Mouse (Mus musculus): ENCODE results near the gene Mxra7. TPM values are rescaled to one million over a fixed set of nuclear protein-coding genes. Genes with fewer than 3 reads are reported as not detected.

Gene Mxra7
- polyA plus RNA-seq, 1 experiment, result 6.6 TPM

DNA sequence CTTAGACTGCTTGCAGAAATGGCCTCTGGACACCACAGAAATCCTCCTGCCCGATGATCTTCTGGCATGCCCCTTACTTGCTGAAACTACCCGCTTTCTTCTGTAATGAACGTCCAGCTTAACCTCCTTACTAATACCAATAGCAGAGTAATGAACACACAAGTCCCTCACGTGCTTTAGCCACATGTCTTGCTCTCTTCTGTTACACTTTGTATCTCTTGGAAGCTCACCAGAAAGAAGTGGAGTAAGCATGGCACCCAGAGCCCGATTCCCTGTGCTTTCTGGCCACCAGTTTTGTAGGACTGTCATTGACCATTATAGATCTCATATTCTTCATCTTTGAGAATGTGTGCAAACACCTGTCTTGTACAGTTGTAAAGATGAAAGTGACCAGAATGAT, 58.0 kb downstream of the Mxra7 start:
- WGBS, result 76% methylated on average over 5 of the region's 5 CpGs
- Histone ChIP-seq H3K4me1 (ENCODE audit: control insufficient read depth, insufficient read depth, low read length) (no peaks in the 10 kb centered on the region), H3K4me3 (replicated peaks; ENCODE audit: control insufficient read depth, low read depth, low read length) (no peak overlapping the region), H3K27ac (ENCODE audit: control insufficient read depth, insufficient read depth, low read depth, low read length, poor library complexity) (no peak overlapping the region)
- TF ChIP-seq CTCF (IDR thresholded peaks at IDR 0.05; ENCODE audit: control insufficient read depth, insufficient read depth, low read length) (no peak), POLR2A (IDR thresholded peaks at IDR 0.05; ENCODE audit: borderline replicate concordance, control insufficient read depth, low read depth, low read length) (no peak)

GRCm38 (mm10) chr11:116764946-116765345, 62.9 kb downstream of the Mxra7 start:
- no peak overlapping the region for H3K27ac ChIP-seq (ENCODE audit: control insufficient read depth, insufficient read depth, low read depth, low read length, poor library complexity)
- H3K4me1 ChIP-seq (ENCODE audit: control insufficient read depth, insufficient read depth, low read length), result no peaks in the 10 kb centered on the region
- WGBS, result 67% methylated on average over 2 of the region's 2 CpGs
- TF ChIP-seq CTCF (IDR thresholded peaks at IDR 0.05; ENCODE audit: control insufficient read depth, insufficient read depth, low read length) (no peak), POLR2A (IDR thresholded peaks at IDR 0.05; ENCODE audit: borderline replicate concordance, control insufficient read depth, low read depth, low read length) (no peak)
- H3K4me3 ChIP-seq (replicated peaks; ENCODE audit: control insufficient read depth, low read depth, low read length), result no peak overlapping the region

DNA sequence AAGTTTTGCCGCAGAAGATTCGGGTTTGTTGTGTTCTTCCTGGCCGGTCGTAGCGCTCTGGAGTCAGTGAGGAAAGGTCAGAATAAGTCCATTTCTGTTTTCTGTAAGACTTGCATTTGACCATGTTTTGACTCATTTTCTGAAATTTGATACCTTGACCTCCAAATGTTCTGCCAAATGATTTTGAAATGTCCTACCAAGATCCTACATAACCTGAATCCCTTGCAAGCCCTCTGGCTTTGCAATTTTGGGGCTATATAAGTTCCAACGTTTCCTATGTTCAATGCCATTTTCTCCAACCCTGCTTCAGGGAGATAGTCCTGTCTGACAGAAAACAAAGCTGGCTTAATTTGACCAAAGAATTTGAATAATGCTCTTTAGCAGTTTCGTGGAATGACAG, 63.5 kb downstream of the Mxra7 start:
- TF ChIP-seq CTCF (IDR thresholded peaks at IDR 0.05; ENCODE audit: control insufficient read depth, insufficient read depth, low read length), result no peak
- no peak for TF ChIP-seq POLR2A (IDR thresholded peaks at IDR 0.05; ENCODE audit: borderline replicate concordance, control insufficient read depth, low read depth, low read length)
- Histone ChIP-seq H3K27ac (ENCODE audit: control insufficient read depth, insufficient read depth, low read depth, low read length, poor library complexity) (no peak overlapping the region), H3K4me3 (replicated peaks; ENCODE audit: control insufficient read depth, low read depth, low read length) (no peak overlapping the region), H3K4me1 (ENCODE audit: control insufficient read depth, insufficient read depth, low read length) (no peaks in the 10 kb centered on the region)
- 87% methylated on average over 7 of the region's 7 CpGs for WGBS

DNA sequence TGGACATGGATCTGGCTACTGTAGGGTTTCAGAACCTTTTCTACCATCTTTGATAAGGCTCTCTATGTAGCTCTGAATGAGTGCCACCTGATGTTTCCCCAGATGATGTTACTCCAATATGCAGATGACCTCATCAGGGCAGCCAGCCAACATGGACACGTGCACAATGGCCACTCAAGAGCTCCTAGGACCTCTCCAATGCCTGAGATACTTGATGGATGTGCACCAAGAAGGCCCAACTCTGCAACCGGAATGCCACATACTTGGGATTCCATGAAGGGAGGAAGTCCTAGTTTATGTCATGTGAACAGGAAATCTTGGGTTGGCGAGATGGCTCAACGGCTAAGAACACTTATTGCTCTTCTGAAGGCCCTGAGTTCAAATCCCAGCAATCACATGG, 72.7 kb downstream of the Mxra7 start:
- no peak overlapping the region for H3K4me3 ChIP-seq (replicated peaks; ENCODE audit: control insufficient read depth, low read depth, low read length)
- no peaks in the 10 kb centered on the region for H3K4me1 ChIP-seq (ENCODE audit: control insufficient read depth, insufficient read depth, low read length)
- TF ChIP-seq CTCF (IDR thresholded peaks at IDR 0.05; ENCODE audit: control insufficient read depth, insufficient read depth, low read length) (no peak), POLR2A (IDR thresholded peaks at IDR 0.05; ENCODE audit: borderline replicate concordance, control insufficient read depth, low read depth, low read length) (no peak)
- 76% methylated on average over 4 of the region's 4 CpGs for WGBS
- H3K27ac ChIP-seq (ENCODE audit: control insufficient read depth, insufficient read depth, low read depth, low read length, poor library complexity), result no peak overlapping the region

- TF ChIP-seq POLR2A (IDR thresholded peaks at IDR 0.05; ENCODE audit: borderline replicate concordance, control insufficient read depth, low read depth, low read length), result no peak
- no peak for TF ChIP-seq CTCF (IDR thresholded peaks at IDR 0.05; ENCODE audit: control insufficient read depth, insufficient read depth, low read length)
- H3K27ac ChIP-seq (ENCODE audit: control insufficient read depth, insufficient read depth, low read depth, low read length, poor library complexity), result no peak overlapping the region
- 43% methylated on average over 5 of the region's 5 CpGs for WGBS
- H3K4me1 ChIP-seq (ENCODE audit: control insufficient read depth, insufficient read depth, low read length), result no peaks in the 10 kb centered on the region
- H3K4me3 ChIP-seq (replicated peaks; ENCODE audit: control insufficient read depth, low read depth, low read length), result no peak overlapping the region
Measured at GRCm38 (mm10) chr11:116753674-116754470, 74.0 kb downstream of the Mxra7 start.

Other genes with a start within 250 kb of the Mxra7 start
- gene Ube2o, start 246.6 kb downstream of the Mxra7 start, polyA plus RNA-seq (2011; ENCODE audit: insufficient read depth, insufficient read length, low replicate concordance, missing spikeins), result 90.9 and 133 TPM in 2 replicates
- not detected in 2 replicates for gene Aanat, start 241.6 kb downstream of the Mxra7 start, polyA plus RNA-seq (2011; ENCODE audit: insufficient read depth, insufficient read length, low replicate concordance, missing spikeins)
- gene Rhbdf2, start 201.0 kb downstream of the Mxra7 start, polyA plus RNA-seq (2011; ENCODE audit: insufficient read depth, insufficient read length, low replicate concordance, missing spikeins), result 20.9 and 51.1 TPM in 2 replicates
- gene Prcd, start 174.5 kb downstream of the Mxra7 start, polyA plus RNA-seq (2011; ENCODE audit: insufficient read depth, insufficient read length, low replicate concordance, missing spikeins), result not detected in 2 replicates
- 2.6 and 3.4 TPM in 2 replicates for gene Cygb, start 173.7 kb downstream of the Mxra7 start, polyA plus RNA-seq (2011; ENCODE audit: insufficient read depth, insufficient read length, low replicate concordance, missing spikeins)
- not detected in 2 replicates for gene St6galnac1, start 52.5 kb downstream of the Mxra7 start, polyA plus RNA-seq (2011; ENCODE audit: insufficient read depth, insufficient read length, low replicate concordance, missing spikeins)
- 21.3 and 52.9 TPM in 2 replicates for gene Mettl23, start 15.2 kb upstream of the Mxra7 start, polyA plus RNA-seq (2011; ENCODE audit: insufficient read depth, insufficient read length, low replicate concordance, missing spikeins)
- 17.3 and 41.8 TPM in 2 replicates for gene Jmjd6, start 15.4 kb upstream of the Mxra7 start, polyA plus RNA-seq (2011; ENCODE audit: insufficient read depth, insufficient read length, low replicate concordance, missing spikeins)
- 6.2 and 26.4 TPM in 2 replicates for gene Mfsd11, start 24.4 kb upstream of the Mxra7 start, polyA plus RNA-seq (2011; ENCODE audit: insufficient read depth, insufficient read length, low replicate concordance, missing spikeins)
- 438 and 524 TPM in 2 replicates for gene Srsf2, start 25.0 kb upstream of the Mxra7 start, polyA plus RNA-seq (2011; ENCODE audit: insufficient read depth, insufficient read length, low replicate concordance, missing spikeins)
- gene Mgat5b, start 90.8 kb upstream of the Mxra7 start, polyA plus RNA-seq (2011; ENCODE audit: insufficient read depth, insufficient read length, low replicate concordance, missing spikeins), result not detected in 2 replicates

Data from bone marrow, adult 2 months (tissue).